Mouse (Mus musculus) CH12.LX (cell line): ENCODE data around the gene Tub. TPM values are rescaled to one million over a fixed set of nuclear protein-coding genes. Genes with fewer than 3 reads are reported as not detected.

Source experiments
- DNase-seq: peaks from one replicate; pipeline ENCODE4 v3.0.0-alpha.2; 2013; ENCODE audit errors: extremely low read depth
- H3K27ac ChIP-seq: 2 replicates; pipeline ENCODE4 v1.5.1; 2012; ENCODE audit warnings: low read depth, mild to moderate bottlenecking, control low read depth, moderate library complexity; ENCODE audit not compliant: insufficient read depth
- H3K27me3 ChIP-seq: replicated peaks from 2 replicates; pipeline ENCODE3; 2012; ENCODE audit warnings: inconsistent platforms
- H3K36me3 ChIP-seq, 2 experiments: replicated peaks in 1 of 2; 2 replicates each; pipeline versions ENCODE3 to v1.6.1; 2012; ENCODE audit warnings: inconsistent platforms in 1 of 2, low read length in 1 of 2, mild to moderate bottlenecking in 1 of 2, mixed read lengths in 1 of 2, moderate library complexity in 1 of 2; ENCODE audit not compliant: control insufficient read depth in 1 of 2, insufficient read depth in 1 of 2
- H3K4me1 ChIP-seq, 2 experiments: 2 replicates each; pipeline ENCODE4 v1.6.1; 2012; ENCODE audit warnings: inconsistent platforms in 1 of 2, moderate library complexity in 1 of 2; ENCODE audit not compliant: insufficient read depth in 2 of 2, control insufficient read depth in 1 of 2
- H3K4me2 ChIP-seq: 2 replicates; pipeline ENCODE4 v1.6.1; 2012; ENCODE audit warnings: low read depth, mild to moderate bottlenecking, control low read depth; ENCODE audit not compliant: poor library complexity, insufficient read depth, severe bottlenecking
- H3K4me3 ChIP-seq, 3 experiments: fragments of 150-350 bp in 1 of 3; sonication (generic) in 1 of 3; replicated peaks in 1 of 3; 2 replicates each; pipeline versions ENCODE3 to v1.5.1; 2011 to 2012; ENCODE audit warnings: low read depth in 2 of 3, low read length in 2 of 3, mild to moderate bottlenecking in 2 of 3, moderate library complexity in 2 of 3, control low read depth in 1 of 3, improper control_type of control experiment in 1 of 3, inconsistent platforms in 1 of 3, mixed read lengths in 1 of 3; ENCODE audit not compliant: poor library complexity in 1 of 3
- H3K79me2 ChIP-seq: replicated peaks from 2 replicates; pipeline ENCODE4 v1.6.1; 2012; ENCODE audit warnings: mild to moderate bottlenecking, moderate library complexity; ENCODE audit not compliant: control insufficient read depth, poor library complexity, insufficient read depth, severe bottlenecking; ENCODE audit errors: extremely low read depth
- H3K9ac ChIP-seq: 2 replicates; pipeline ENCODE4 v1.6.1; 2012; ENCODE audit warnings: low read depth, mild to moderate bottlenecking, control low read depth, moderate library complexity; ENCODE audit not compliant: insufficient read depth
- H3K9me3 ChIP-seq: replicated peaks from 2 replicates; pipeline ENCODE3; 2012; ENCODE audit warnings: low read length, inconsistent platforms, mixed read lengths
- CTCF ChIP-seq, 2 experiments: IDR thresholded peaks in 1 of 2; conservative IDR thresholded peaks in 1 of 2; 2 replicates each; pipeline ENCODE4 v1.5.1; 2011 to 2012; ENCODE audit warnings: low read depth in 2 of 2, low read length in 2 of 2, improper control_type of control experiment in 1 of 2, inconsistent platforms in 1 of 2, mild to moderate bottlenecking in 1 of 2, moderate library complexity in 1 of 2
- E2F4 ChIP-seq: IDR thresholded peaks from 2 replicates; pipeline ENCODE4 v1.6.1; 2011; ENCODE audit warnings: low read depth, low read length, improper control_type of control experiment; ENCODE audit not compliant: insufficient replicate concordance
- ELF1 ChIP-seq: IDR thresholded peaks from 2 replicates; pipeline ENCODE4 v1.6.1; 2014; ENCODE audit warnings: low read depth, mild to moderate bottlenecking, inconsistent platforms, low read length, improper control_type of control experiment
- EP300 ChIP-seq: IDR thresholded peaks from 2 replicates; pipeline ENCODE4 v1.6.1; 2011; ENCODE audit warnings: low read length, improper control_type of control experiment
- ETS1 ChIP-seq: conservative IDR thresholded peaks from 2 replicates; pipeline ENCODE4 v1.6.1; 2012; ENCODE audit warnings: low read depth, mild to moderate bottlenecking, inconsistent platforms, low read length, improper control_type of control experiment, moderate library complexity
- GABPA ChIP-seq: IDR thresholded peaks from 2 replicates; pipeline ENCODE4 v1.6.1; 2012; ENCODE audit warnings: low read depth, low read length, improper control_type of control experiment, inconsistent platforms; ENCODE audit not compliant: insufficient replicate concordance
- HCFC1 ChIP-seq: IDR thresholded peaks from 2 replicates; pipeline ENCODE4 v1.6.1; 2012; ENCODE audit warnings: low read depth, mild to moderate bottlenecking, inconsistent platforms, low read length, improper control_type of control experiment
- IRF4 ChIP-seq: IDR thresholded peaks from 2 replicates; pipeline ENCODE4 v1.6.1; 2014; ENCODE audit warnings: low read depth, mild to moderate bottlenecking, inconsistent platforms, low read length, improper control_type of control experiment
- JUN ChIP-seq: IDR thresholded peaks from 2 replicates; pipeline ENCODE4 v1.6.1; 2011; ENCODE audit warnings: low read depth, mild to moderate bottlenecking, low read length, improper control_type of control experiment, moderate library complexity; ENCODE audit not compliant: insufficient read depth
- KAT2A ChIP-seq: IDR thresholded peaks from 2 replicates; pipeline ENCODE4 v1.6.1; 2012; ENCODE audit warnings: low read length, improper control_type of control experiment, inconsistent platforms; ENCODE audit not compliant: insufficient replicate concordance
- MAZ ChIP-seq: IDR thresholded peaks from 2 replicates; pipeline ENCODE4 v1.6.1; 2012; ENCODE audit warnings: low read depth, mild to moderate bottlenecking, inconsistent platforms, low read length, improper control_type of control experiment, moderate library complexity
- MXI1 ChIP-seq: IDR thresholded peaks from 2 replicates; pipeline ENCODE4 v1.6.1; 2011; ENCODE audit warnings: mild to moderate bottlenecking, low read depth, low read length, improper control_type of control experiment
- NELFE ChIP-seq: IDR thresholded peaks from 2 replicates; pipeline ENCODE4 v1.6.1; 2011; ENCODE audit warnings: low read depth, low read length, improper control_type of control experiment
- PAX5 ChIP-seq: IDR thresholded peaks from 2 replicates; pipeline ENCODE4 v1.6.1; 2012; ENCODE audit warnings: low read length, inconsistent platforms, mixed read lengths
- POLR2AphosphoS2 ChIP-seq: IDR thresholded peaks from 2 replicates; pipeline ENCODE4 v1.6.1; 2011; ENCODE audit warnings: low read depth, low read length, improper control_type of control experiment
- RAD21 ChIP-seq: IDR thresholded peaks from 2 replicates; pipeline ENCODE4 v1.6.1; 2011; ENCODE audit warnings: low read depth, mild to moderate bottlenecking, low read length, improper control_type of control experiment, moderate library complexity
- RCOR1 ChIP-seq: conservative IDR thresholded peaks from 2 replicates; pipeline ENCODE4 v1.6.1; 2012; ENCODE audit warnings: low read depth, mild to moderate bottlenecking, inconsistent platforms, low read length, improper control_type of control experiment
- SIN3A ChIP-seq: IDR thresholded peaks from 2 replicates; pipeline ENCODE4 v1.6.1; 2012; ENCODE audit warnings: low read length, improper control_type of control experiment, inconsistent platforms
- TBP ChIP-seq: conservative IDR thresholded peaks from 2 replicates; pipeline ENCODE4 v1.6.1; 2011; ENCODE audit warnings: low read depth, low read length, improper control_type of control experiment
- TCF12 ChIP-seq: IDR thresholded peaks from 2 replicates; pipeline ENCODE4 v1.6.1; 2014; ENCODE audit warnings: low read depth, mild to moderate bottlenecking, inconsistent platforms, low read length, improper control_type of control experiment
- USF1 ChIP-seq: IDR thresholded peaks from 2 replicates; pipeline ENCODE4 v1.6.1; 2014; ENCODE audit warnings: low read depth, mild to moderate bottlenecking, inconsistent platforms, low read length, improper control_type of control experiment
- USF2 ChIP-seq: conservative IDR thresholded peaks from 2 replicates; pipeline ENCODE4 v1.6.1; 2011; ENCODE audit warnings: low read depth, low read length, improper control_type of control experiment
- ZC3H11A ChIP-seq: IDR thresholded peaks from 2 replicates; pipeline ENCODE4 v1.6.1; 2012; ENCODE audit warnings: low read depth, mild to moderate bottlenecking, inconsistent platforms, low read length, improper control_type of control experiment
- ZKSCAN1 ChIP-seq: IDR thresholded peaks from 2 replicates; pipeline ENCODE4 v1.6.1; 2012; ENCODE audit warnings: low read depth, inconsistent platforms, low read length, improper control_type of control experiment, borderline replicate concordance
- ZMIZ1 ChIP-seq: IDR thresholded peaks from 2 replicates; pipeline ENCODE4 v1.6.1; 2012; ENCODE audit warnings: low read depth, mild to moderate bottlenecking, inconsistent platforms, low read length, improper control_type of control experiment
- ZNF384 ChIP-seq: IDR thresholded peaks from 2 replicates; pipeline ENCODE4 v1.6.1; 2012; ENCODE audit warnings: low read depth, low read length, improper control_type of control experiment, inconsistent platforms
- dilution Hi-C: fragments of 300-500 bp; cut with MboI; formaldehyde crosslinking; loops from 2 replicates; pipeline ENCODE4 v1.14.3; 2020; ENCODE audit warnings: low sequenced_read_pairs; ENCODE audit not compliant: extremely low pct_unique_long_range_greater_than_20kb, extremely low pct_ligation_motif_present
- in situ Hi-C: fragments of 300-500 bp; cut with MboI; formaldehyde crosslinking; loops from 3 replicates; pipeline ENCODE4 v1.14.3; 2019; ENCODE audit warnings: low sequenced_read_pairs, low pct_ligation_motif_present, low pct_unique_long_range_greater_than_20kb, mixed read lengths
- polyA plus RNA-seq: library from polyadenylated mRNA; unstranded; fragments of >175 nt; gene quantifications from 2 replicates; pipeline ENCODE4 v1.2.1, GENCODE M21; 2012; ENCODE audit warnings: low read depth; ENCODE audit not compliant: insufficient read length
- total RNA-seq, 2 experiments: library from RNA; depleted of rRNA; stranded (reverse); fragments of 300-350 nt in 1 of 2; fragments of >200 nt in 1 of 2; gene quantifications; 2 replicates each; pipeline ENCODE4 v1.2.3; 2012 to 2014

Gene Tub
- total and polyA plus RNA-seq, 3 experiments: 0.13 TPM; not detected in 2

DNA sequence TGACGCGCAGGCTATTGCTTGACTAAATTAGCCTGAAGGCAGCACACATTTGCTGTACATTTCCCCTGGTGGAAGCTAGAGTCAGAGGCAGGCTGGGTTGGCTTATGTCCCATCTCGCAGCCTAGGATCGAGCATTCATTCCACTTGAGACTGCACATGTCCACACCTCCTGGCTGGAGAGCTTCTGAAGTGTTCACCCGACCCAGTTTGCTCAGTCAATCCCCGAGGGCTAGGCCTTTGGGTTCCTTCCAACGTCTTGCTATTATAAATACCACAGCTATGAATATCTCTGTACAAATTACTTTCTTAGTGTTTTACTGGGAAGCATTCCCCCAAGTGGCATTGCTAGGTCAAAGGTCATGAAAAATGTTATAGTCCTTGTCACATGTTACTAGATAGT lies 43.1 kb downstream of the Tub start:
- Histone ChIP-seq H3K27me3 (peaks cover 50% of the 10 kb centered on the region), H3K36me3 (no peaks in the 10 kb centered on the region), H3K4me2 (no peak overlapping the region), H3K27ac (no peak overlapping the region), H3K4me1 (no peaks in the 10 kb centered on the region), H3K79me2 (no peaks in the 10 kb centered on the region), H3K4me3 (no peak overlapping the region), H3K9ac (no peak overlapping the region), H3K9me3 (no peaks in the 10 kb centered on the region)
- no peak for DNase-seq
- dilution Hi-C loops: no loop called here
- TF ChIP-seq EP300 (no peak), MAZ (no peak), ETS1 (no peak), CTCF (conservative IDR thresholded peaks at IDR 0.05 in 1 of 2, IDR thresholded peaks at IDR 0.05 in 1 of 2; ENCODE audit: low read depth in 2 of 2, low read length in 2 of 2) (no peak), TCF12 (no peak), ELF1 (no peak), HCFC1 (no peak), ZNF384 (no peak), JUN (no peak), POLR2AphosphoS2 (no peak), PAX5 (no peak), RAD21 (no peak)
- TF ChIP-seq, all 38 proteins: peak for 0
- in situ Hi-C loops: no loop called here

DNA sequence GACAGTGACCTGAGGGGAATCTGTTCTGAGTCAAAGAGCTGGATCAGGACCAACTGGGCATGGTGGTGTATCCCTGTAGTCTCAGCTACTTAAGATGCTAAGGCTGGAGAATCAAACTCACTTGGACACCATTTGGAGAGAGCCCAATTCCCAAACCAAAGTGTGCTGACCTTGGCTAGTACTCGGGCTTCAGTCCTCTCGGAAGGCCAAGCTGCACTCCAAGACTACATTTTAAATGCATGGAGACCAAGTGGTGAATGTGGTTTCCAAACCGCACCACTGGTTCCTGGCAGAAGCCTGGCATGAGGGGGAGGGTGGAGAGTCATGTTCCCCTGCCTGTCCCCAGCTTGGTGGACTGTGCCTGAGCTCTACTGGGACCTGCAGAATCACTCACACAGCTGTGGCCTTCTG lies 43.7 kb downstream of the Tub start:
- in situ Hi-C loops: no loop called here
- Histone ChIP-seq H3K4me1 (no peaks in the 10 kb centered on the region), H3K79me2 (no peaks in the 10 kb centered on the region), H3K9me3 (no peaks in the 10 kb centered on the region), H3K27ac (no peak overlapping the region), H3K9ac (no peak overlapping the region), H3K4me3 (no peak overlapping the region), H3K36me3 (no peaks in the 10 kb centered on the region), H3K27me3 (peaks cover 50% of the 10 kb centered on the region), H3K4me2 (no peak overlapping the region)
- DNase-seq: no peak
- dilution Hi-C loops: no loop called here
- no peak for TF ChIP-seq EP300
- no peak for TF ChIP-seq ZNF384
- no peak for TF ChIP-seq MXI1
- TF ChIP-seq IRF4: no peak

GRCm38 (mm10) chr7:108996156-108996555 lies 46.0 kb downstream of the Tub start:
- Histone ChIP-seq H3K4me3 (no peak overlapping the region), H3K27ac (no peak overlapping the region), H3K79me2 (no peaks in the 10 kb centered on the region), H3K9ac (no peak overlapping the region), H3K4me2 (no peak overlapping the region), H3K36me3 (no peaks in the 10 kb centered on the region), H3K4me1 (no peaks in the 10 kb centered on the region), H3K27me3 (peaks cover 60% of the 10 kb centered on the region), H3K9me3 (no peaks in the 10 kb centered on the region)
- in situ Hi-C loops: no loop called here
- TF ChIP-seq KAT2A (no peak), EP300 (no peak), GABPA (no peak), RCOR1 (no peak), POLR2AphosphoS2 (no peak), TBP (no peak), TCF12 (no peak), CTCF (conservative IDR thresholded peaks at IDR 0.05 in 1 of 2, IDR thresholded peaks at IDR 0.05 in 1 of 2; ENCODE audit: low read depth in 2 of 2, low read length in 2 of 2) (no peak), E2F4 (no peak), ZMIZ1 (no peak), ELF1 (no peak), ZKSCAN1 (no peak), USF2 (no peak), RAD21 (no peak), USF1 (no peak), NELFE (no peak), ZC3H11A (no peak), MAZ (no peak), PAX5 (no peak), SIN3A (no peak)
- dilution Hi-C loops: no loop called here
- DNase-seq: no peak
